8 mouse cellular contexts compared by ENCODE assay signal in genomic region chr4:63494967-63495914, GRCm38 (mm10). TPM values are rescaled to one million over a fixed set of nuclear protein-coding genes. Genes with fewer than 3 reads are reported as not detected.
DNase-seq lines count a peak whose midpoint lies in the region; ATAC-seq lines count a peak whose summit lies in the region.

No protein-coding gene starts in this region.

- WGBS in embryonic facial prominence, embryonic 11.5 days, result under 1% methylated on average over 90 of the region's 107 CpGs
- under 1% methylated on average over 106 of the region's 107 CpGs for WGBS in heart, embryonic 15.5 days

- peak overlapping the region; percentile 86 for H3K9ac ChIP-seq in embryonic facial prominence, embryonic 11.5 days (replicated peaks; ENCODE audit: low read length)
- peak overlapping the region; percentile 66 for H3K9ac ChIP-seq in heart, embryonic 15.5 days

- ATAC-seq in embryonic facial prominence, embryonic 11.5 days (replicated peaks; ENCODE audit: insufficient number of reproducible peaks, low FRiP score, low TSS enrichment, low read depth), result peak; percentile 71
- peak; percentile 56 for ATAC-seq in heart, embryonic 15.5 days (replicated peaks; ENCODE audit: insufficient number of reproducible peaks, insufficient read depth, low FRiP score, low read depth)

- H3K4me3 ChIP-seq in embryonic facial prominence, embryonic 11.5 days (ENCODE audit: low read depth, low read length), result peak overlapping the region; percentile 77
- H3K4me3 ChIP-seq in heart, embryonic 15.5 days, result peak overlapping the region; percentile 64

- peak; percentile 57 to 62 for DNase-seq in right cerebral cortex, postnatal 10 days (ENCODE audit: low spot score in 2 of 2)
- no peak for DNase-seq in right cerebral cortex, adult 2 months (ENCODE audit: low spot score in 2 of 2)
- peak; percentile 61 for DNase-seq in embryonic facial prominence, embryonic 11.5 days (ENCODE audit: low spot score)
- DNase-seq in kidney, postnatal 10 days, result peak; percentile 69
- DNase-seq in lung, postnatal 25 days (ENCODE audit: low spot score), result peak; percentile 30
- DNase-seq in right cerebral cortex, postnatal 14 days, result peak; percentile 60
- peak; percentile 34 for DNase-seq in yolk sac, embryonic 10.5 days (ENCODE audit: low spot score)

- peaks cover 11% of the 10 kb centered on the region for H3K27me3 ChIP-seq in embryonic facial prominence, embryonic 11.5 days (ENCODE audit: control insufficient read depth, insufficient read depth, low read length)
- H3K27me3 ChIP-seq in heart, embryonic 15.5 days, result peaks cover 39% of the 10 kb centered on the region

- H3K36me3 ChIP-seq in embryonic facial prominence, embryonic 11.5 days (replicated peaks; ENCODE audit: control insufficient read depth, insufficient read depth, low read depth, low read length), result no peaks in the 10 kb centered on the region
- no peaks in the 10 kb centered on the region for H3K36me3 ChIP-seq in heart, embryonic 15.5 days

- H3K4me1 ChIP-seq in embryonic facial prominence, embryonic 11.5 days (ENCODE audit: control insufficient read depth, insufficient read depth, low read length), result no peaks in the 10 kb centered on the region; the same call in 1 of the 2 replicates
- H3K4me1 ChIP-seq in heart, embryonic 15.5 days (replicated peaks), result peaks cover 22% of the 10 kb centered on the region

- no peak overlapping the region for H3K27ac ChIP-seq in embryonic facial prominence, embryonic 11.5 days (replicated peaks; ENCODE audit: low read depth, low read length)
- no peak overlapping the region for H3K27ac ChIP-seq in heart, embryonic 15.5 days

- no peaks in the 10 kb centered on the region for H3K9me3 ChIP-seq in embryonic facial prominence, embryonic 11.5 days (replicated peaks; ENCODE audit: control insufficient read depth, low read length)
- no peaks in the 10 kb centered on the region for H3K9me3 ChIP-seq in heart, embryonic 15.5 days (replicated peaks)

- H3K4me2 ChIP-seq in embryonic facial prominence, embryonic 11.5 days (ENCODE audit: low read depth, low read length), result peak overlapping the region; percentile 94
- peak overlapping the region; percentile 98 for H3K4me2 ChIP-seq in heart, embryonic 15.5 days

RNA-seq across cellular contexts. Expression of gene Whrn, which starts 0.6 kb away (rescaled TPM):
- 3.8 and 4.6 TPM in 2 replicates for polyA plus RNA-seq in embryonic facial prominence, embryonic 11.5 days (2014; fragmentation: Nextera tagmentation; extraction: Ambion mirVana)
- polyA plus RNA-seq in heart, embryonic 15.5 days (2015; fragmentation: Nextera tagmentation; extraction: Ambion mirVana), result 1.9 and 2.6 TPM in 2 replicates

RNA-seq across cellular contexts. Expression of gene Atp6v1g1, which starts 49.3 kb away (rescaled TPM):
- polyA plus RNA-seq in embryonic facial prominence, embryonic 11.5 days (2014; fragmentation: Nextera tagmentation; extraction: Ambion mirVana), result 353 and 362 TPM in 2 replicates
- polyA plus RNA-seq in heart, embryonic 15.5 days (2015; fragmentation: Nextera tagmentation; extraction: Ambion mirVana), result 214 and 229 TPM in 2 replicates

Comparison
In these comparisons a context has a peak if more than half of its experiments do, and no peak if none do; other contexts are left out.
1. DNase-seq: peak in right cerebral cortex, postnatal 10 days (2 of 2), embryonic facial prominence, embryonic 11.5 days (single experiment), kidney, postnatal 10 days (single experiment), lung, postnatal 25 days (single experiment), right cerebral cortex, postnatal 14 days (single experiment) and yolk sac, embryonic 10.5 days (single experiment); none in right cerebral cortex, adult 2 months (0 of 2).